In the genomic region with DNA sequence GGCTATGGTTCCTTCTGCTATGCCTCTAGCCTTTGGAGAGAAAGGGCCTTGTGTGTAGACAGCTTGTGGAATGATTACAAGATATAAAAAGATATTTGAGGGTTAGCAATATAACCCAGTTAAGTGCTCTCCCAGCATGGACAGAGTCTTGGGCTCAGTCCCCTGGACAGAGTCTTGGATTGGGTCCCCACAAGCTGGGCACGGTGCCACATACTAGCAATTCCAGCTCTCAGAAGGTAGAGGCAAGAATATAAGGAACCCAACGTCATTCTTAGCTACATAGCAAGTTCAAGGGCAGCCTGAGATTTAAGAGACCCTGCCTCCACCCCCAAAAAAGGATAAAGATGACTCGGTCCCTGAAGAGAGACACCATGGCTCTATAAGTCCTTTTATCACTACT, we compare ENCODE assay signal across 23 mouse cellular contexts.
A peak's percentile ranks its signal among the peaks of the same experiment; 100 is the strongest.
DNase-seq lines count a peak whose midpoint lies in the region; ATAC-seq lines count a peak whose summit lies in the region.
"Had no signal": no experiment of that assay in that cellular context is flagged by ENCODE, and none has a peak within 500 bp of the region (broad histone marks: within the 10 kb centered on the region; RNA-seq: fewer than 3 reads in every experiment).

No protein-coding gene starts in this region.

- no peaks in the 10 kb centered on the region for H3K27me3 ChIP-seq in hindbrain, embryonic 11.5 days (ENCODE audit: control insufficient read depth, insufficient read depth, low read length)
- H3K27me3 ChIP-seq: forebrain, embryonic 13.5 days; intestine, embryonic 15.5 days; limb, embryonic 12.5 days; liver, embryonic 15.5 days; midbrain, embryonic 13.5 days; neural tube, embryonic 13.5 days had no signal

- H3K4me2 ChIP-seq in hindbrain, embryonic 11.5 days (replicated peaks; ENCODE audit: low read depth, low read length): no peak overlapping the region
- H3K4me2 ChIP-seq: forebrain, embryonic 13.5 days; heart, embryonic 11.5 days; intestine, embryonic 15.5 days; limb, embryonic 12.5 days; liver, embryonic 15.5 days; midbrain, embryonic 13.5 days; neural tube, embryonic 13.5 days had no signal

- peak; percentile 58 to 75 for DNase-seq in cerebellum, postnatal 10 days
- no peak for DNase-seq in cerebellum, postnatal 4 days (ENCODE audit: low spot score in 2 of 2)
- peak; percentile 13 for DNase-seq in kidney, postnatal 10 days
- no peak for DNase-seq in kidney, postnatal 4 days
- peak; percentile 28 for DNase-seq in adrenal gland, postnatal 10 days
- DNase-seq in adrenal gland, postnatal 36 days: peak; percentile 16 to 28
- DNase-seq in hindbrain, embryonic 11.5 days (ENCODE audit: low spot score): no peak
- DNase-seq: gastrocnemius, postnatal 10 days; right cerebral cortex, postnatal 4 days; thymus, adult 18-20 months; thymus, postnatal 36 days had no signal

- H3K9me3 ChIP-seq in hindbrain, embryonic 11.5 days (ENCODE audit: control insufficient read depth, low read length): no peaks in the 10 kb centered on the region
- H3K9me3 ChIP-seq: forebrain, embryonic 13.5 days; hindbrain, embryonic 10.5 days; intestine, embryonic 15.5 days; limb, embryonic 12.5 days; liver, embryonic 15.5 days; midbrain, embryonic 13.5 days; neural tube, embryonic 13.5 days had no signal

- ATAC-seq in hindbrain, embryonic 11.5 days (ENCODE audit: low FRiP score): no peak
- ATAC-seq: CD4-positive, CD25-positive, alpha-beta regulatory T cell, adult 4 months; forebrain, embryonic 13.5 days; intestine, embryonic 15.5 days; midbrain, embryonic 13.5 days had no signal

- no peaks in the 10 kb centered on the region for H3K36me3 ChIP-seq in hindbrain, embryonic 11.5 days (ENCODE audit: control insufficient read depth, insufficient read depth, low read length)
- H3K36me3 ChIP-seq: hindbrain, embryonic 10.5 days; intestine, embryonic 15.5 days; limb, embryonic 12.5 days; liver, embryonic 15.5 days; midbrain, embryonic 13.5 days; neural tube, embryonic 13.5 days had no signal

- no peak overlapping the region for H3K4me3 ChIP-seq in hindbrain, embryonic 11.5 days (ENCODE audit: low read depth, low read length)
- H3K4me3 ChIP-seq: forebrain, embryonic 13.5 days; hindbrain, embryonic 10.5 days; intestine, embryonic 15.5 days; limb, embryonic 12.5 days; liver, embryonic 15.5 days; midbrain, embryonic 13.5 days; neural tube, embryonic 13.5 days had no signal

- WGBS in hindbrain, embryonic 11.5 days: 83% methylated on average over 3 of the region's 3 CpGs

- H3K4me1 ChIP-seq in hindbrain, embryonic 11.5 days (replicated peaks; ENCODE audit: control insufficient read depth, insufficient read depth, low read length): no peaks in the 10 kb centered on the region
- H3K4me1 ChIP-seq: forebrain, embryonic 13.5 days; hindbrain, embryonic 10.5 days; intestine, embryonic 15.5 days; limb, embryonic 12.5 days; liver, embryonic 15.5 days; midbrain, embryonic 13.5 days; neural tube, embryonic 13.5 days had no signal

- H3K27ac ChIP-seq in hindbrain, embryonic 11.5 days (ENCODE audit: low read depth, low read length): no peak overlapping the region
- H3K27ac ChIP-seq: forebrain, embryonic 13.5 days; hindbrain, embryonic 10.5 days; hindbrain, postnatal 0 days; intestine, embryonic 15.5 days; limb, embryonic 12.5 days; liver, embryonic 15.5 days; macrophage; midbrain, embryonic 13.5 days; neural tube, embryonic 13.5 days; stomach, postnatal 0 days had no signal

- no peak overlapping the region for H3K9ac ChIP-seq in hindbrain, embryonic 11.5 days (ENCODE audit: low read depth, low read length)
- H3K9ac ChIP-seq: forebrain, embryonic 13.5 days; intestine, embryonic 15.5 days; limb, embryonic 12.5 days; liver, embryonic 15.5 days; midbrain, embryonic 13.5 days; neural tube, embryonic 13.5 days had no signal

Comparison
In these comparisons a context has a peak if more than half of its experiments do, and no peak if none do; other contexts are left out.
1. DNase-seq: peak in cerebellum, postnatal 10 days (2 of 2), kidney, postnatal 10 days (single experiment), adrenal gland, postnatal 10 days (single experiment) and adrenal gland, postnatal 36 days (2 of 2); none in cerebellum, postnatal 4 days (0 of 2), kidney, postnatal 4 days (0 of 2) and hindbrain, embryonic 11.5 days (single experiment).